Mouse (Mus musculus) limb, embryonic 14.5 days (tissue): Measurements from ENCODE around the gene Prpf4. TPM values are rescaled to one million over a fixed set of nuclear protein-coding genes. Genes with fewer than 3 reads are reported as not detected.

Experiments
- ATAC-seq: fragments of 200-750 bp; cut with Nextera tagmentation; 2 replicates; pipeline ENCODE4 v1.8.0; 2017; ENCODE audit warnings: low read depth, moderate number of reproducible peaks, moderate TSS enrichment; ENCODE audit not compliant: low FRiP score
- DNase-seq: peaks from one replicate; pipeline ENCODE4 v3.0.0-alpha.2; 2015; ENCODE audit warnings: low spot score
- H3K27ac ChIP-seq: fragments of 300-500 bp; sonication (generic); replicated peaks from 2 replicates; pipeline ENCODE4 v1.5.1; 2014; ENCODE audit warnings: low read depth, mild to moderate bottlenecking, low read length, moderate library complexity, mixed read lengths
- H3K27me3 ChIP-seq: fragments of 300-500 bp; sonication (generic); 2 replicates; pipeline ENCODE4 v1.6.1; 2014; ENCODE audit warnings: low read length, mixed read lengths; ENCODE audit not compliant: control insufficient read depth, insufficient read depth
- H3K36me3 ChIP-seq: fragments of 300-500 bp; sonication (generic); 2 replicates; pipeline ENCODE4 v1.6.1; 2014; ENCODE audit warnings: mild to moderate bottlenecking, low read length, moderate library complexity, mixed read lengths; ENCODE audit not compliant: control insufficient read depth, insufficient read depth
- H3K4me1 ChIP-seq: fragments of 300-500 bp; sonication (generic); 2 replicates; pipeline ENCODE4 v1.6.1; 2014; ENCODE audit warnings: antibody characterized with exemption, low read length, mixed read lengths; ENCODE audit not compliant: control insufficient read depth, insufficient read depth
- H3K4me2 ChIP-seq: fragments of 300-500 bp; sonication (generic); replicated peaks from 2 replicates; pipeline ENCODE4 v1.6.1; 2014; ENCODE audit warnings: low read depth, mild to moderate bottlenecking, low read length, moderate library complexity; ENCODE audit not compliant: severe bottlenecking
- H3K4me3 ChIP-seq: fragments of 300-500 bp; sonication (generic); replicated peaks from 2 replicates; pipeline ENCODE4 v1.5.1; 2014; ENCODE audit warnings: low read length
- H3K9ac ChIP-seq: fragments of 300-500 bp; sonication (generic); 2 replicates; pipeline ENCODE4 v1.6.1; 2014; ENCODE audit warnings: mild to moderate bottlenecking, low read depth, low read length, moderate library complexity; ENCODE audit not compliant: severe bottlenecking
- H3K9me3 ChIP-seq: fragments of 300-500 bp; sonication (generic); 2 replicates; pipeline ENCODE4 v1.6.1; 2016; ENCODE audit warnings: low read length; ENCODE audit not compliant: control insufficient read depth
- POLR2A ChIP-seq: fragments of 200-500 bp; IDR thresholded peaks from 2 replicates; pipeline ENCODE4 v1.8.0; 2012; ENCODE audit warnings: inconsistent platforms, mild to moderate bottlenecking, moderate library complexity, borderline replicate concordance; ENCODE audit not compliant: insufficient read depth, insufficient read length; ENCODE audit errors: extremely low read depth
- WGBS: fragments of 180-500 bp; shearing (Covaris S2); extraction: QIAGEN DNeasy Blood & Tissue Kit; methylation state at CpG from one replicate; pipeline ENCODE4 v1.1.7; 2014; 5-methylcytosine and 5-hydroxymethylcytosine counted together
- polyA plus RNA-seq, 2 experiments: library from polyadenylated mRNA; depleted of rRNA in 1 of 2; stranded (reverse) in 1 of 2; unstranded in 1 of 2; fragments of >200 nt; fragmentation: Nextera tagmentation in 1 of 2; extraction: Ambion mirVana in 1 of 2; gene quantifications; 2 replicates each; pipeline versions ENCODE4 v1.2.1 to v1.2.3; 2012 to 2014

The Prpf4 gene
- polyA plus RNA-seq, 2 experiments: 20.8 to 27.4 TPM

GRCm38 (mm10) chr4:62427978-62428758, 19.6 kb downstream of the Prpf4 start:
- WGBS: 80% methylated on average over 17 of the region's 17 CpGs
- H3K36me3 ChIP-seq: peaks cover 29% of the 10 kb centered on the region
- ATAC-seq: no peak

GRCm38 (mm10) chr4:62429616-62430015, 21.0 kb downstream of the Prpf4 start:
- no peak for DNase-seq
- ATAC-seq: no peak
- peaks cover 15% of the 10 kb centered on the region for H3K36me3 ChIP-seq
- H3K4me3 ChIP-seq: no peak overlapping the region
- H3K27ac ChIP-seq: no peak overlapping the region
- H3K9me3 ChIP-seq: no peaks in the 10 kb centered on the region
- no peak overlapping the region for H3K9ac ChIP-seq
- H3K4me1 ChIP-seq: no peaks in the 10 kb centered on the region
- 87% methylated on average over 9 of the region's 9 CpGs for WGBS
- H3K4me2 ChIP-seq: no peak overlapping the region
- no peaks in the 10 kb centered on the region for H3K27me3 ChIP-seq
- TF ChIP-seq POLR2A: no peak

More at GRCm38 (mm10) chr4:62427978-62428758, 19.6 kb downstream of the Prpf4 start:
- H3K4me3 ChIP-seq: no peak overlapping the region
- H3K9ac ChIP-seq: no peak overlapping the region
- no peak for DNase-seq
- no peak for TF ChIP-seq POLR2A
- H3K4me2 ChIP-seq: no peak overlapping the region
- H3K9me3 ChIP-seq: no peaks in the 10 kb centered on the region
- H3K4me1 ChIP-seq: no peaks in the 10 kb centered on the region
- no peaks in the 10 kb centered on the region for H3K27me3 ChIP-seq
- H3K27ac ChIP-seq: no peak overlapping the region

- H3K27me3 ChIP-seq: no peaks in the 10 kb centered on the region
- no peak for DNase-seq
- no peak for ATAC-seq
- H3K36me3 ChIP-seq: peaks cover 5% of the 10 kb centered on the region
- no peaks in the 10 kb centered on the region for H3K4me1 ChIP-seq
- H3K27ac ChIP-seq: no peak overlapping the region
- no peak overlapping the region for H3K9ac ChIP-seq
- no peak for TF ChIP-seq POLR2A
- no peak overlapping the region for H3K4me3 ChIP-seq
- no peaks in the 10 kb centered on the region for H3K9me3 ChIP-seq
- no peak overlapping the region for H3K4me2 ChIP-seq
Observed at GRCm38 (mm10) chr4:62430678-62431077, 22.1 kb downstream of the Prpf4 start.

GRCm38 (mm10) chr4:62431522-62431921, 22.9 kb downstream of the Prpf4 start:
- ATAC-seq (no peak), DNase-seq (no peak)
- no peak overlapping the region for H3K9ac ChIP-seq
- no peaks in the 10 kb centered on the region for H3K36me3 ChIP-seq
- no peaks in the 10 kb centered on the region for H3K9me3 ChIP-seq
- no peak for TF ChIP-seq POLR2A
- H3K4me3 ChIP-seq: no peak overlapping the region
- no peak overlapping the region for H3K27ac ChIP-seq
- H3K27me3 ChIP-seq: no peaks in the 10 kb centered on the region
- WGBS: 86% methylated on average over 4 of the region's 4 CpGs
- H3K4me2 ChIP-seq: no peak overlapping the region
- no peaks in the 10 kb centered on the region for H3K4me1 ChIP-seq

GRCm38 (mm10) chr4:62433939-62434870, 25.6 kb downstream of the Prpf4 start:
- Histone ChIP-seq H3K27me3 (no peaks in the 10 kb centered on the region), H3K27ac (no peak overlapping the region), H3K4me2 (no peak overlapping the region), H3K4me1 (no peaks in the 10 kb centered on the region), H3K4me3 (no peak overlapping the region), H3K9ac (no peak overlapping the region), H3K9me3 (no peaks in the 10 kb centered on the region), H3K36me3 (no peaks in the 10 kb centered on the region)
- TF ChIP-seq POLR2A: no peak
- WGBS: 72% methylated on average over 7 of the region's 7 CpGs
- no peak for ATAC-seq
- no peak for DNase-seq
